Mouse (Mus musculus) splenic B cell, adult 2 months (primary cell): ENCODE measurements around the gene Galnt11.

Experiments used
- DNase-seq: peaks from one replicate; pipeline ENCODE4 v3.0.0-alpha.2; 2011; ENCODE audit warnings: low read depth, low spot score
- H3K27me3 ChIP-seq: 2 replicates; pipeline ENCODE4 v1.6.1; 2012; ENCODE audit warnings: mild to moderate bottlenecking, low read length, moderate library complexity, mixed read lengths; ENCODE audit not compliant: control insufficient read depth, poor library complexity, insufficient read depth, severe bottlenecking
- H3K36me3 ChIP-seq: 2 replicates; pipeline ENCODE4 v1.6.1; 2012; ENCODE audit warnings: mild to moderate bottlenecking, low read length, moderate library complexity, mixed read lengths; ENCODE audit not compliant: control insufficient read depth, poor library complexity, insufficient read depth, severe bottlenecking

The Galnt11 gene

DNA sequence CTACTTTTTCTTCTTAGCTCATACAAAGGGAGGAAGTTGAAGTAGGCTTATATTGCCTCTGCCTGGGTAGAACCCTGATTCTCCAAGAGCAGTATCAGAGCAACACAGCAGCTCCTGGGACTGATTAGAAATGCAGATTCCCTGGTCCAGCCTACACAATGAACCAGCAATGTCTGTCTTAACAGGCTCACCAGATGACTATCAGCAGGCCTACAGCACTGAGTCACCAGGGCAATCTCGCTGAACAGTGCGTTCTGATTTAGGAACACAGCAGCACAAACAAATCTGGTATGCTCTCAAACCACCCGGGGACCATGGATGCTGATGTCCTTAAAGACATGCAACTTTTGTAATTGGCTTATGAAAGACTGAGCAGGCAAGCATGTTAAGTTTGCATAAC, 75.1 kb downstream of the Galnt11 start:
- Histone ChIP-seq H3K27me3 (no peaks in the 10 kb centered on the region), H3K36me3 (peaks cover 7% of the 10 kb centered on the region)
- DNase-seq: no peak

DNA sequence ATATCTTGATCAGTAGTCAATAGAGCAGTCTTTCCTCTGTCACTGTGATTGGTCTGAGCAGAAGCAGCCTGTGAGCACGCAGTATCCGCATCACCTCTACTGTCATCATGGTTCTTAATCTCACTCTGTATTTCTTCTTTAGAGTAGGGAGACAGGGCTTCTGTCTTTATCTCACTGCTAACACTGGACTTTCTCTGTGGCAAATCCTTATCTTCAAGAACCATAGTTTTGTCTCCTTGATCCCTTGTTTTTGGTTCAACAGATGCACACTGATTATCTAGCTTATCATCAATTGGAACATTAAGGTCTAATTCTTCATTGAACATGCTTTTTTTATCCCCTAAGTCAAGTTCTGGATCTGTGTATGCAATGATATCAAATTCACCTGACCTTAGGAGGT, 88.5 kb downstream of the Galnt11 start:
- peaks cover 22% of the 10 kb centered on the region for H3K36me3 ChIP-seq
- no peaks in the 10 kb centered on the region for H3K27me3 ChIP-seq
- DNase-seq: no peak

DNA sequence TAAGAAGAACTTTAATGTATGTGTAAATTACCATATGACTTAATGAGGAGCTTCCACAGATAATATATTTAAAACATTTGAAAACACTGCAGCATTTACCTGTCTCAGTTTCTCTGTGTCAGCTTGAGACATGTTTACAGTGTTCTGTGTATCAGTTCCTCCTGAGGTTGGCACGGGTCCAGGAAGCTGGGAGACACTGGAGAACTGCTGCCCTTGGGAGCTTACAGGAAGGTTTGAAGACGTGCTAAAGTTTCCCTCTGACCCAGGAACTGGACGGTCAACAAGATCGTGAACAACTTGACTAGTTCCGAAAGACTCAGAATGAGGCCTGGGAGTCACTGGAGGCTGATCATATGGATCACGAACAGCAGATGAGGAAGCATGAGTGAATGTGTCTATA, 92.2 kb downstream of the Galnt11 start:
- DNase-seq: no peak
- Histone ChIP-seq H3K27me3 (no peaks in the 10 kb centered on the region), H3K36me3 (peaks cover 26% of the 10 kb centered on the region)
